Mouse (Mus musculus) megakaryocyte, embryonic 14.5 days (primary cell): ENCODE measurements around the gene Uqcrfs1.

ENCODE experiments used
- FLI1 ChIP-seq: IDR thresholded peaks from 2 replicates; pipeline ENCODE4 v1.6.1; 2012; ENCODE audit warnings: low read length, inconsistent platforms, mixed read lengths
- GATA1 ChIP-seq: IDR thresholded peaks from 3 replicates; pipeline ENCODE4 v1.6.1; 2012; ENCODE audit warnings: mixed read lengths, low read length, inconsistent platforms, borderline replicate concordance

- TF ChIP-seq GATA1: no peak
- no peak for TF ChIP-seq FLI1
Measured at GRCm38 (mm10) chr13:30576819-30577218, 31.7 kb upstream of the Uqcrfs1 start.
